Mouse (Mus musculus): ENCODE results near the gene Sstr3.

DNA sequence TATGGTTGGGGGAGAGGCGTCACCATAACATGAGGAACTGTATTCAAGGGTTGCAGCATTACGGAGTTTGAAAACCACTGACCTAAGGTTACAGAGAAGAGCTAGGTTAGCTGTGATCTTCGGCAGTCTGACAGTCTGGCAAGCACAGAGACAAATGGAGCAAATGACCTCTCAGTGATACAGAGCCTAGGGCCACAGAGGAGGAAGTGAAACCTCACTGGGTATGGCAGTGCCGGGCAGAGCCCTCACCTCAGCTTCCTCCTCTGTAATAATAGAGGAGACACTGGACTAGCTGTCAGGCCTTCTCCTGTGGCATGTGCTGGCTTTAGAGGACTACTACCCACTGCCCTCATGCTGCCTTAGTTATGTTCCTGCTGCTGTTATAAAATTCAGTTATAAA, 44.4 kb upstream of the Sstr3 start:
- no peak for TF ChIP-seq CTCF (IDR thresholded peaks at IDR 0.05; ENCODE audit: control insufficient read depth, insufficient read depth, insufficient replicate concordance, low read depth, low read length)
- TF ChIP-seq POLR2A (IDR thresholded peaks at IDR 0.05; ENCODE audit: control insufficient read depth, low read depth, low read length), result no peak
